Mouse (Mus musculus): Measurements from ENCODE around the gene Dgkh.
"Not testable (repeated sequence)": the region's sequence is repeated elsewhere in the genome, so short reads cannot be mapped to it uniquely, and the experiment has no call there.

Dgkh gene

DNA sequence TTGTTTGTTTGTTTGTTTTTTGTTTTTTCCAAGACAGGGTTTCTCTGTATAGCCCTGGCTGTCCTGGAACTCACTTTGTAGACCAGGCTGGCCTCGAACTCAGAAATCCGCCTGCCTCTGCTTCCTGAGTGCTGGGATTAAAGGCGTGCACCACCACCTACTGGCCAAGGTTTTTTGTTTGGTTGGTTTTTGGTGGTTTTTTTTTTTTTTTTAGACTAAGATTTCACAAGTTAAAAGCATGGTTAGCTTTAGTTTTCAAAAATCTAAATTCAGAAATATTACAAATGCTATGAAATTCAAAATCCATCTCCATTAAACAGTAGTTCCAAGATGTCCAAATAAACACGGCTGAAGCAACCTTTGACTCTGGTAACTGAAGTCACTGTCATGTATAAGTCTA lies 8.9 kb downstream of the Dgkh start:
- in situ Hi-C loops (cut with MboI, MseI): not testable (repeated sequence)

DNA sequence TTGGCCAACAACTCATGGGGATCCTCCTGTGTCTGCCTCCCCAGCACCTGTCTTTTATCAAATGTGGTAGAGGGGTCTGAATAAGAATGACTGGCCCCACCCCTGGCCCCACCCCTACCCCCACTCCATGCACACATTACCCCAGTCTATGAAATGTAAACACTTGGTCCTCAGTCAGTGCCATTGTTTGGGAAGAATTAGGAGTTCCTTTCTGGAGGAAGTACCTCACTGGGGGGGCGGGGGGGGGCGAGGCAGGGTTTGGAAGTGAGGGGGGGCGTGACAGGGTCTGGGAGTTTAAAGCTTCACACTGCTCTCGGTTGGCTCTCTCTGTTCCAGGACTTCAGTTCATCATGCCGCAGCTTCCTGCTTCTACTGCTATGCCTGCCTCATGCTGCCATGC lies 10.5 kb downstream of the Dgkh start:
- in situ Hi-C loops (cut with MboI, MseI): no loop called here

GRCm38 (mm10) chr14:78716035-78716434 lies 16.5 kb downstream of the Dgkh start:
- in situ Hi-C loops (cut with MboI, MseI): loop anchor here (10.0 kb wide), 1 partner anchor 759 kb away; no protein-coding TSS in a partner anchor

DNA sequence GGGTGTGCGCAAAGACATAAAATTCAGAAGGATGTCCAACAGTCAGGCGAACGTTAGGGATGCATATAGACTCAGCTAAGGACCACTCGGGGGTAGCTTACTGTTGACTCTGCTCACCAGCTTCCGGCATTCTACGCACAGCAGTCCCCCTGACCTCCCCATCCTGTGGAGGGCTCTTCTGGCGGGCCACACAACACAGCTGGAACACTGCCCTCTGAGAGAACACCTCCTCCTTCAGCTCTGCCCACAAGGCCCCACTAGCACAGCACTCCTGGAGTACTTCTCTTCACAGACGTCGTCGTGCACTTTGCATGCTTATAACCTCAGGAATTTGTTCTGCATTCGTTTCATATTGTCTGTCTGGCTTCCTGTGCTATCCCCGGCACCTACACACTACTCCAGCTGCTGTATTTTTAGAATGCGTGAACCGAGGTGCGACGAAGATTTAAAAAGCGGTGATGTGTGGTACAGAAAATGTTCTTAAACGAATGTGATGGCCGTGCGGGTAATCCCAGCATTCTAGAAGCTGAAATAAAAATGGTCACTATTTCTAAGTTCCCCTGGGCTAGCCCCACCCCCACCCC lies 19.9 kb downstream of the Dgkh start:
- in situ Hi-C loops (cut with MboI, MseI): loop anchor here (10.0 kb wide), 1 partner anchor 762 kb away; no protein-coding TSS in a partner anchor

DNA sequence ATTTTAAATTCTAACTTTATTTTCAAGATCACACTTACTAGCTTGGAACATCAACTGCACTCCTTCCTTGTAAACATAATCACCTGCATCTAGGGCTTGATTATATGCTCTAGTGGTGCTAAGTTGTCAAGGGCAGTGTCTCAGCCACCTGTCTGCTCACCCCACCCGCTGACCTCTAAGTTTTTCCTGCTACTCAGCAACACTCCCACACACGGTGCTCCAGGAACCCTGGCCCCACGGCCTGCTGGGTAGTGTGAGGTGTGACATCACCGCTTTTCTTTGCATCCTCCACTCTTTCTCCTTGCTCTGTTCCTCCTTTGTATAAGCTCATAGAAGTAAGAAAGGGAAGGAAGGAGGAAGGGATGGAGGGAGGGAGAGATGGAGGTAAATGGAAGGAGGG lies 21.9 kb downstream of the Dgkh start:
- in situ Hi-C loops (cut with MboI, MseI): loop anchor here (10.0 kb wide), 1 partner anchor 764 kb away; no protein-coding TSS in a partner anchor

- in situ Hi-C loops (cut with MboI, MseI): no loop called here
These were observed 27.0 kb downstream of the Dgkh start for GRCm38 (mm10) chr14:78705616-78706015.

GRCm38 (mm10) chr14:78703989-78704388 lies 28.6 kb downstream of the Dgkh start:
- in situ Hi-C loops (cut with MboI, MseI): no loop called here

DNA sequence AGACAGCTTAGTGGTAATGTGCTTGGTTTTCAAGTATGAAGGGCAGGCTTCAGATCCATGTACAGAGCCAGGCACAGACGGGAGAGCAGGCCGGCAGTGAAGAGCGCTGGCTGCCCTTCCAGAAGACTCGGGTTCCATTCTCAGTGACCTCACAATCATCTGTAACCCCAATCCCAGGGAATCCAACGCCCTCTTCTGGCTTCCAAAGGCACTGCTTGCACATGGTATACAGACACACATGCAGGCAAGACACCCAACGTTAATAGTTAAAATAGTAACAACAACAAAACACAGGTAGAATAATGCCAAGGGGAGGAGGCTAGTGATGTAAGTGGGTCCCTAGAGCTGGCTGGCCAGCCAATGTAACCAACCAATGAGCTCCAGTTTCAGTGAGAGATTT lies 29.2 kb downstream of the Dgkh start:
- in situ Hi-C loops (cut with MboI, MseI): no loop called here

GRCm38 (mm10) chr14:78702048-78702447 lies 30.5 kb downstream of the Dgkh start:
- in situ Hi-C loops (cut with MboI, MseI): no loop called here

DNA sequence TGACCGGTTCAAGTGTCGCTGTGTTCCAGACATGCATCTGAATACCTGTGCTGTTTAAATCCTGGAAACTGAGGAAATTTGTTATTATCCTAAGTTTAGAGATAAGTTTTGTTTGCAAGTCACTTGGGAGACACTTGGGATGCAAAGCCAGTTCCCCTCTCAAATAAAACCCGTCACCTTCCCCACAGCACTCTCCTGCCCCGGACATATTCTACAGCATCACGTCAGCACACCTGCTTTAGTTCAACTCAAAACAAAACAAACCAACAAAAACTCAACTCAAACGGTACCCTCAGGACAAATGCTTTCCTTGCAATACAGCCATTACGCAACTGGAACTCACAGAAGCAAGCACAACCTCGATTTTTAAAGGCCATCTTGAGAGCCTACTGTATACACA lies 31.1 kb downstream of the Dgkh start:
- in situ Hi-C loops (cut with MboI, MseI): no loop called here

- in situ Hi-C loops (cut with MboI, MseI): no loop called here
These were observed 31.5 kb downstream of the Dgkh start for GRCm38 (mm10) chr14:78701087-78701486.

DNA sequence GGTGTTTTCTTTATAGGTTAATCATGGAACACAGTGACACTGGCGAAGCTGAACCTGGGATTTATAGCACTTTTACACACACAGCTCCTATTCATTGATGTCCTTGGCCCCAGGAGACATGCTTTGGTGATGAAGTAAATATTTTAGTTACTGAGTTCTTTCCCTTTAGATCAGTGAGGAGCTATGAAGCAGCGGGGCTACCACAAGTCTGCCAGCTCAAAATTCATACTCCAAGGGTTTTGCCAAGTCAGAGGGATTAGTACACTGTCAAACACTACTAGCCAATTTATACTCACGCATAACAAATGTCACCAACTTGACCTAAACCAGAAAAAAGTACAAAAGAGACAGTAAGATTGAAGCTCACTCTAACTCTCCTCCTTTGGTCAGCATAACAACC lies 32.9 kb downstream of the Dgkh start:
- in situ Hi-C loops (cut with MboI, MseI): no loop called here

DNA sequence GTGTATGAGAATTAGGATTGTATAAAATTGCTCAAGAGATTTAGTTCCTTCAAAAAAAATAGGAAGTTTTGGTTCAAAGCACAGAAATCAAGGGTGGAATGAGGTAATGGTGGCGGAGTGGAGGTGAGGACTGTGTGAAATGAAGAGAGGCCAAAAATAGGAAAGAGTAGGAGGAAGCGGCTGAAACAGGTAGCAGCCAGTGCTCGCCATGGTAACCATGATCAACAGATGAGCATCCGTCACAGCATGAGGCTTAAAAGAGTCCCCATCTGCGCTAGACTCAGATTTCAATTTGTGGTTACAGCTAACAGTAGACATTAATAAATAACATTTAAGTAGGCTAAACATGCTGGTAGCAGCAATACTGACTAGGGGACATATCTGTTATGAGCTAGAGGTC lies 33.4 kb downstream of the Dgkh start:
- in situ Hi-C loops (cut with MboI, MseI): no loop called here

- in situ Hi-C loops (cut with MboI, MseI): no loop called here
These were observed 38.5 kb downstream of the Dgkh start for GRCm38 (mm10) chr14:78694121-78694520.

GRCm38 (mm10) chr14:78692602-78693001 lies 40.0 kb downstream of the Dgkh start:
- in situ Hi-C loops (cut with MboI, MseI): no loop called here

GRCm38 (mm10) chr14:78691926-78692487 lies 40.6 kb downstream of the Dgkh start:
- in situ Hi-C loops (cut with MboI, MseI): no loop called here

DNA sequence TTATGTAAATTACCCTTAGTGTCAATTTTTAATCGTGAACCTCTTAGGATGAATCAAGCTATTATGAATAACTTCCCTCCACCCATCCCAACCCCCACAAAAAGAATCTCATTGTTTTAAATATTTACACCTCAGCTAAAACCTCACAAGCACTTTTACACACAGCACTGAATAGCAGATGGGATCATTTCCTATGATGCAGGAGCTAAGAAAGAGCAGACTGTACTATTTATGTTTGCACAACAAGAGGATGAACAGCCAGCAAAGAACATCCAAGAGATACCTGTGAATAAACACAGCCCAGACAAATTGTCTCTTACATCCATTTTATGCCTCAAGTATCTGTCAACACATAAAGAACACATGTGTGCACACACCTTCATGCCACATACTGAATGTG lies 41.7 kb downstream of the Dgkh start:
- in situ Hi-C loops (cut with MboI, MseI): no loop called here

- in situ Hi-C loops (cut with MboI, MseI): no loop called here
These were observed 42.2 kb downstream of the Dgkh start for GRCm38 (mm10) chr14:78690387-78690786.

- in situ Hi-C loops (cut with MboI, MseI): no loop called here
These were observed 42.6 kb downstream of the Dgkh start for GRCm38 (mm10) chr14:78689950-78690349.

GRCm38 (mm10) chr14:78687716-78688115 lies 44.9 kb downstream of the Dgkh start:
- in situ Hi-C loops (cut with MboI, MseI): no loop called here

DNA sequence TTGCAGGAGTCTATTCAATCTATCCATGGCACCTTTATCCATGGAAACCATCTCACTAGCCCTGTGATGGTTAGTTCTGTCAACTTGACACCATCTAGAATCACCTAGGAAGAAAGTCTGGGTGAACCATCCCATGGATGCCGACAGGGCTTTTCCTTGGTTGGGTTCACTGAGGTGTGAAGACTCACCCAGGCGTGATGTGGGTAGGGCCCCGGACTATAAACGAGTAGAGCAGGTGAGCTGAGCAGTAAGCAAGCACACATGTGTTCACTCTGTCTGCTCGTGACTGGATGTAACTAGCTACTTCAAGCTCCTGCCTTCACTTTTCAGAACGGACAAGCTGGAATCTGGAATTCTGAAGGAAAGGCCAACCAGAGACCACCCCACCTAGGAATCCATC lies 45.9 kb downstream of the Dgkh start:
- in situ Hi-C loops (cut with MboI, MseI): no loop called here

GRCm38 (mm10) chr14:78684171-78684570 lies 48.4 kb downstream of the Dgkh start:
- in situ Hi-C loops (cut with MboI, MseI): no loop called here

DNA sequence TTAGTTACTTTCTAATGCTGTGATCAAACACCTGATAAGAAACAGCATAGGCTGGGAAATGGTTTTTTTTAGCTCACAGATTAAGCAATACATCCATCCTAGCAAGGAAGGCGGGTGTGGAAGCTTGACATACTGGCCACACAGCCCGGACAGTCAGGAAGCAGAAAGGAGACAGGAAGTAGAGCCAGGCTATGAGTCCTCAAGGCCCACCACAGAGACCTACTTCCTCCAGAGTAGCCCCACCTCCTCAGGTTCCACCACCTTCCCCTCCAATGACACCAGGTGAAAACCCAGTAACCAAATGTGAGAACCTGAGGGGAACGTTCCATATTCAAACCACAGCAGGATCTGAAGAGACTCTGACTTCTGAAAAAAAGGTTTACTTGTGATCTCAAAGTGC lies 53.6 kb downstream of the Dgkh start:
- in situ Hi-C loops (cut with MboI, MseI): no loop called here

Data from regulatory T cell (primary cell).